Mouse (Mus musculus): Measurements from ENCODE around the gene Specc1. TPM values are rescaled to one million over a fixed set of nuclear protein-coding genes. Genes with fewer than 3 reads are reported as not detected.

Gene Specc1
- polyA plus RNA-seq, 1 experiment from 2014 or later: 15.0 TPM

DNA sequence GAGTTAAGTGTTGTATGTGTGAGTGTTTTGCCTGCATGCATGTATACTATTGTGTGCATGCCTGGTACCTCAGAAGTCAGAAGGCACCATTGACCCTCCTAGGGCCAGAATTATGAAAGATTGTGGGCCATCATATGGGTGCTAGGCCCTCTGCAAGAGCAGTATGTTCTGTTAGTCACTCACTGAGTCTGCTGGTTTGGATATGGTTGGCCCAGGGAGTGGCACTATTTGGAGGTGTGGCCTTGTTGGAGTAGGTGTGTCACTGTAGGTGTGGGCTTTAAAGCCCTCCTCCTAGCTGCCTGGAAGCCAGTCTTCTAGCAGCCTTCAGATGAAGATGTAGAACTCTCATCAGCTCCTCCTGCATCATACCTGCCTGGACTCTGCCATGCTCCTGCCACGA is 19.2 kb downstream of the Specc1 start:
- Histone ChIP-seq H3K4me1 (ENCODE audit: control insufficient read depth, insufficient read depth, low read length) (0 out of 2 replicates have a peak, but pooled peaks cover 3% of the 10 kb centered on the region), H3K9me3 (ENCODE audit: control insufficient read depth, low read length) (no peaks in the 10 kb centered on the region), H3K9ac (replicated peaks; ENCODE audit: low read depth, low read length) (no peak overlapping the region), H3K4me3 (ENCODE audit: low read depth, low read length) (no peak overlapping the region), H3K36me3 (ENCODE audit: control insufficient read depth, insufficient read depth, low read length) (no peaks in the 10 kb centered on the region), H3K27me3 (ENCODE audit: control insufficient read depth, insufficient read depth, low read length) (no peaks in the 10 kb centered on the region), H3K27ac (ENCODE audit: low read depth, low read length) (no peak overlapping the region), H3K4me2 (ENCODE audit: low read depth, low read length) (no peak overlapping the region)
- 76% methylated on average over 1 of the region's 1 CpGs for WGBS
- ATAC-seq (ENCODE audit: low read depth): no peak

DNA sequence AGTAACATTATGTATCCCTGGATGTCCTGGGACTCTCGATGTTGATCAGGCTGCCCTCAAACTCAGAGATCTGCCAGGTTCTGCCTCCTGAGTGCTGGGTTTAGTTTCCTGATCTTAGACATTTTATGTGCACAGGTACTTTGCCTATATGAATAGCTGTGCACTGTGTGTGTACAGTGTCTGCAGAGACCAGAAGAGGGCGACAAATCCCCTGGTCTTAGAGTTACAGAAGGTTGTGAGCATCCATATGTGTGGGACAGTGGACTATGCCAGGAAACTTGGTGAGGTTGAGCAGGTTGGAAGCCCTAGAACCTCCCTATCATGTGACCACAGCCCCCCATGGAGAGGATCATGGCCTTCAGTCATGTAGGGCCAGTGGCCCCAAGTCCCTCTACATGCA is 24.7 kb downstream of the Specc1 start:
- no peak overlapping the region for H3K27ac ChIP-seq (ENCODE audit: low read depth, low read length)
- no peak for ATAC-seq (ENCODE audit: low read depth)
- no peak overlapping the region for H3K4me2 ChIP-seq (ENCODE audit: low read depth, low read length)
- H3K27me3 ChIP-seq (ENCODE audit: control insufficient read depth, insufficient read depth, low read length): no peaks in the 10 kb centered on the region
- H3K9ac ChIP-seq (replicated peaks; ENCODE audit: low read depth, low read length): no peak overlapping the region
- 80% methylated on average over 2 of the region's 2 CpGs for WGBS
- no peak overlapping the region for H3K4me3 ChIP-seq (ENCODE audit: low read depth, low read length)
- H3K36me3 ChIP-seq (ENCODE audit: control insufficient read depth, insufficient read depth, low read length): no peaks in the 10 kb centered on the region
- 0 out of 2 replicates have a peak, but pooled peaks cover 3% of the 10 kb centered on the region for H3K4me1 ChIP-seq (ENCODE audit: control insufficient read depth, insufficient read depth, low read length)
- H3K9me3 ChIP-seq (ENCODE audit: control insufficient read depth, low read length): no peaks in the 10 kb centered on the region

DNA sequence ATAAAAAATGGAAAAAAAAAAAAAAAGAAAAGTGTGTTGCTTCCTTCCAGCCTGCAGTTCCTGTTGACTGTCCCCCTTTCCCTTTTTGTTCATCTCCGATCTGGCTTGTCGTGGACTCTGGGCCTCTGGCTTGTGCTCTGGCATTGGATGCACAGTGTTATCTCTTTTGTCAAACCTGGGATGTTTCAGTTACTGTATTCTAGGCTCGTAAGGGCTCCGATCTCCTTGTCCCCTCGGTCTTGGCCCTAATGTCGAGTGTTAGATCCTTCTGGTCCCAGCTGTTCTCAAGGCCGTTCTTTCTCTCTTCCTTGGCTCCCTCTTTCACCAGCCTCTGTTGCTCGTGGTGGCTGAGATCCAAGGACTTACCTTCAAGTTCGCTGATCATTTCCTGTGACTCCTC is 26.3 kb downstream of the Specc1 start:
- H3K27me3 ChIP-seq (ENCODE audit: control insufficient read depth, insufficient read depth, low read length): no peaks in the 10 kb centered on the region
- no peak overlapping the region for H3K27ac ChIP-seq (ENCODE audit: low read depth, low read length)
- WGBS: 88% methylated on average over 9 of the region's 9 CpGs
- no peaks in the 10 kb centered on the region for H3K4me1 ChIP-seq (ENCODE audit: control insufficient read depth, insufficient read depth, low read length)
- H3K9me3 ChIP-seq (ENCODE audit: control insufficient read depth, low read length): no peaks in the 10 kb centered on the region
- no peak overlapping the region for H3K9ac ChIP-seq (replicated peaks; ENCODE audit: low read depth, low read length)
- no peaks in the 10 kb centered on the region for H3K36me3 ChIP-seq (ENCODE audit: control insufficient read depth, insufficient read depth, low read length)
- no peak for ATAC-seq (ENCODE audit: low read depth)
- no peak overlapping the region for H3K4me3 ChIP-seq (ENCODE audit: low read depth, low read length)
- H3K4me2 ChIP-seq (ENCODE audit: low read depth, low read length): no peak overlapping the region

DNA sequence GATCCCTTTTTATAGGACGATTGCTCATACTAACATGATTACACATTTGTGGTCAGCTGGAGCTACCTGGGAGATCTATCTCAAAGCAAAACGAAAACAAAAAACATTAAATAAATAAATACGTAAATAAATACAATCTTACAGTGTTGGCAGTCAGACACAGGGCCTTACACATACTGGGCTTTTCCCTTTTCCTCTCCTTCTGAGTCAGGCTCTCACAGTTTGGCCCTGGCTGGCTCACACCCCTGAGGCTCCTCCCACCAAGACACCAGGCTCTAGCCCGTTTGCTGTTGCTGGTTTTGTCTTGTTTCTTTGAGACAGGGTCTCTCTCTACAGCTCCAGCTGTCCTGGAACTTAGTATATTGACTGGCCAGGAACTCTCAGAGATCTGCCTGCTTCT is 30.4 kb downstream of the Specc1 start:
- H3K27ac ChIP-seq (ENCODE audit: low read depth, low read length): no peak overlapping the region
- H3K4me1 ChIP-seq (ENCODE audit: control insufficient read depth, insufficient read depth, low read length): no peaks in the 10 kb centered on the region
- no peak for ATAC-seq (ENCODE audit: low read depth)
- no peak overlapping the region for H3K4me3 ChIP-seq (ENCODE audit: low read depth, low read length)
- H3K36me3 ChIP-seq (ENCODE audit: control insufficient read depth, insufficient read depth, low read length): no peaks in the 10 kb centered on the region
- H3K9ac ChIP-seq (replicated peaks; ENCODE audit: low read depth, low read length): no peak overlapping the region
- H3K4me2 ChIP-seq (ENCODE audit: low read depth, low read length): no peak overlapping the region
- H3K9me3 ChIP-seq (ENCODE audit: control insufficient read depth, low read length): no peaks in the 10 kb centered on the region
- 82% methylated on average over 4 of the region's 4 CpGs for WGBS
- no peaks in the 10 kb centered on the region for H3K27me3 ChIP-seq (ENCODE audit: control insufficient read depth, insufficient read depth, low read length)

DNA sequence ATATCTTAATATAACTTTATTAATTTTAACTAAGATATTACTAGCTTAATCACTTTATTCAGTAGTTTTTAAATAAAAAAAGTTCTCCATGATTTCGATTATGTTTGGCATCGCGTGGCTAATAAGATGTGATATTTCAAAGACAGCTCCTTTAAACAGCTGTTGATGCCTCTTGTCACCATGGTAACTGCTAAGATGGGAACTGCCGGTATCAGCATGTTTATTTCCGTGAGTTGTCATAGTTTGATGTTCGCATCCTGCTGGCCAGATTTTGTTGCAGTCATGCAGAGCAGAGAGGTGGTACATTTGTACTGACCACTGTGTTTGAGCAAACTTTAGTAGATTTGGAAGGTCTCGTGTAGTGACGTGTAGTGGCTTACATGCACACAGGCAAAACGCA is 33.1 kb downstream of the Specc1 start:
- H3K4me2 ChIP-seq (ENCODE audit: low read depth, low read length): no peak overlapping the region
- no peak overlapping the region for H3K4me3 ChIP-seq (ENCODE audit: low read depth, low read length)
- H3K27me3 ChIP-seq (ENCODE audit: control insufficient read depth, insufficient read depth, low read length): no peaks in the 10 kb centered on the region
- ATAC-seq (ENCODE audit: low read depth): no peak
- no peaks in the 10 kb centered on the region for H3K36me3 ChIP-seq (ENCODE audit: control insufficient read depth, insufficient read depth, low read length)
- no peak overlapping the region for H3K9ac ChIP-seq (replicated peaks; ENCODE audit: low read depth, low read length)
- no peaks in the 10 kb centered on the region for H3K4me1 ChIP-seq (ENCODE audit: control insufficient read depth, insufficient read depth, low read length)
- WGBS: 73% methylated on average over 9 of the region's 9 CpGs
- H3K27ac ChIP-seq (ENCODE audit: low read depth, low read length): no peak overlapping the region
- H3K9me3 ChIP-seq (ENCODE audit: control insufficient read depth, low read length): no peaks in the 10 kb centered on the region

DNA sequence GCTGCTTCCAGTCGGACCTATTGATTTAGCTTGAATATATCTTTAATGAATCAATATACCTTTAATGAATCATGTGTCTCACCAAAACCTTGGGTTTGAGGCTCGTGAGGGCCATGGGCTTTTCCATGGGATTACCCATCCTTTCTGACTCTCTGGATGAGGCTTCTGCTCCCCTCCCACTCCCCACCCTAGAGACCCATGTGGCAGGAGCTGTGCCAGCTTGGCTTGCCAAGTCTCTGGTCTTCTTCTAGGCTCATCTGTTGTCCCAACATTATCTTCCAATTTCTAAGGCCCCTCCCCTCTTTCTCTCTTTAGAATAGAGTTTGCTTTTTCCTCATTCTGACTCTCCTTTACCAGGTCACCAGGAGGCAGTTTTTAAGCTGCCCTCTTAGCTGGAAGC is 35.0 kb downstream of the Specc1 start:
- H3K9ac ChIP-seq (replicated peaks; ENCODE audit: low read depth, low read length): no peak overlapping the region
- H3K4me3 ChIP-seq (ENCODE audit: low read depth, low read length): no peak overlapping the region
- H3K4me1 ChIP-seq (ENCODE audit: control insufficient read depth, insufficient read depth, low read length): no peaks in the 10 kb centered on the region
- no peaks in the 10 kb centered on the region for H3K9me3 ChIP-seq (ENCODE audit: control insufficient read depth, low read length)
- no peaks in the 10 kb centered on the region for H3K27me3 ChIP-seq (ENCODE audit: control insufficient read depth, insufficient read depth, low read length)
- H3K27ac ChIP-seq (ENCODE audit: low read depth, low read length): no peak overlapping the region
- no peaks in the 10 kb centered on the region for H3K36me3 ChIP-seq (ENCODE audit: control insufficient read depth, insufficient read depth, low read length)
- H3K4me2 ChIP-seq (ENCODE audit: low read depth, low read length): no peak overlapping the region
- ATAC-seq (ENCODE audit: low read depth): no peak
- 82% methylated on average over 2 of the region's 2 CpGs for WGBS

DNA sequence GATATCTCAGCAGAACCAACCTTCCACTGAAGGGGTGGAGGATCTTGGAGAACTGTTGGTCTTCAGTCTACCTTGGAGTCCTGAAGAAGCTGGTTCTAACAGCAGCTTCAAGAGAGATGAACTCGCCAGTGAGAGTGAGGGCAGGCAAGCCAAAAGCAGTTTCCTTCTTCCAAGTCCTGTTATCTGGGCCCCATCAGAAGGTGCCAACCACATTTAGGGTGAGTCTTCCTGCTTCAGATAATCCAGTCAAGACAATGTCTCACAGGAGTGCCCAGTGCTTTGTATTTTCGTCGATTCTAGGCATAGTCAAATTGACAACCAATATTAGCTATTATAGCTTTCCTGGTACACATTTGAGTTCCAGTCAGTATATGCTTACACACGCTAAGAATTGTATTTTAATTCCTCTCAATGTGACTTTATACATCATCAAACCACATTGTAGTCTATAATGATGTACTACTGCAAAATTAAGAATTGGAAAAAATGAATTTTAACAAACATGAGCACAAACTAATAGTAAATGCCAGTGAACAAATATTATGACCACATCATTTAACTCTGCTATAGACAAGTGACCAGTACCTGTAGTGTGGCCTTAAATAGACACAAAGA is 36.2 kb downstream of the Specc1 start:
- Histone ChIP-seq H3K9me3 (ENCODE audit: control insufficient read depth, low read length) (no peaks in the 10 kb centered on the region), H3K4me1 (ENCODE audit: control insufficient read depth, insufficient read depth, low read length) (no peaks in the 10 kb centered on the region), H3K4me3 (ENCODE audit: low read depth, low read length) (no peak overlapping the region), H3K4me2 (ENCODE audit: low read depth, low read length) (no peak overlapping the region), H3K27ac (ENCODE audit: low read depth, low read length) (no peak overlapping the region), H3K9ac (replicated peaks; ENCODE audit: low read depth, low read length) (no peak overlapping the region), H3K27me3 (ENCODE audit: control insufficient read depth, insufficient read depth, low read length) (no peaks in the 10 kb centered on the region), H3K36me3 (ENCODE audit: control insufficient read depth, insufficient read depth, low read length) (no peaks in the 10 kb centered on the region)
- ATAC-seq (ENCODE audit: low read depth): no peak
- 95% methylated on average over 4 of the region's 4 CpGs for WGBS

DNA sequence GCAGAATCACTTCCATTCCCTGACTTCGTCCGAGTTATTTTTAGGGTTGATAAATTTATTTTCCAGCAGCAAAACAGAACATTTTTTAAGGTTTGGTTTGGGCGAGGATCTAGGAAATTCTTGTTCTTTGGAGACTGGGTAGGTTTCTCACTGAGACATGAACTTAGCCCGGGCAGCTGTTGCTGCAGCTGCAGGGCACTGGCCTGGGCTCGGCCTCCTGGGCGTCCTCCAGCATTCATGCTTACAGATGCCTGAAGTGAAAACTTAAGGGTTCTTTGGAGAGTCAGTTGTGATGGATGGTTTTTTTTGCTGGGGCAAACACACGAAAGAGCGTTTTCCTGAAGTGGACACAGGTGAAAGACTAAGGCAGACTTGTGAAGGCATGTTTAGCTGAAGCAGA is 42.9 kb downstream of the Specc1 start:
- Histone ChIP-seq H3K27ac (ENCODE audit: low read depth, low read length) (no peak overlapping the region), H3K36me3 (ENCODE audit: control insufficient read depth, insufficient read depth, low read length) (no peaks in the 10 kb centered on the region), H3K4me1 (ENCODE audit: control insufficient read depth, insufficient read depth, low read length) (0 out of 2 replicates have a peak, but pooled peaks cover 3% of the 10 kb centered on the region), H3K9ac (replicated peaks; ENCODE audit: low read depth, low read length) (no peak overlapping the region), H3K9me3 (ENCODE audit: control insufficient read depth, low read length) (no peaks in the 10 kb centered on the region), H3K4me2 (ENCODE audit: low read depth, low read length) (no peak overlapping the region), H3K4me3 (ENCODE audit: low read depth, low read length) (no peak overlapping the region), H3K27me3 (ENCODE audit: control insufficient read depth, insufficient read depth, low read length) (no peaks in the 10 kb centered on the region)
- ATAC-seq (ENCODE audit: low read depth): no peak
- WGBS: 83% methylated on average over 8 of the region's 8 CpGs

DNA sequence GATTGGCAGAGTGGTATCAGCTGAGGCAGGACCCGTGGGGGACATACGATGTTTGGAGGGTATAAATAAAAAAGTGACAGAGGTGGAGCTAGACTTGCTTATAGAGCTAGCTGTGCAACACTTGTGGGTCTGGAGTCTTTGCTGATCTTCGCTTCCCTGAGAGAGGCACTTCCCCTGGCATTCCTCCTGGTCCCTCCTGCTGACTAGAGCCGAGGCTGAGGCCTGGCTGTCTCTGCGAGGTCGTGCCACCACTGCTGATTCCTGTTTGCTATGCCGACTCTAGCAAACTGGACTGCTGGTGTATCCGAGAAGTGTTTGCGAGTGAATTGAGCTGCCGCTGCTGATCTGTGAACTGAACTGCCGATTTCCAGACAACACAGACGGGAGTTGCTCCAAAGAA is 43.5 kb downstream of the Specc1 start:
- ATAC-seq (ENCODE audit: low read depth): no peak
- WGBS: 85% methylated on average over 12 of the region's 12 CpGs

More for the DNA sequence above, 43.5 kb downstream of the Specc1 start:
- 0 out of 2 replicates have a peak, but pooled peaks cover 3% of the 10 kb centered on the region for H3K4me1 ChIP-seq (ENCODE audit: control insufficient read depth, insufficient read depth, low read length)
- H3K27me3 ChIP-seq (ENCODE audit: control insufficient read depth, insufficient read depth, low read length): no peaks in the 10 kb centered on the region
- H3K27ac ChIP-seq (ENCODE audit: low read depth, low read length): no peak overlapping the region
- no peak overlapping the region for H3K4me3 ChIP-seq (ENCODE audit: low read depth, low read length)
- no peak overlapping the region for H3K4me2 ChIP-seq (ENCODE audit: low read depth, low read length)
- no peaks in the 10 kb centered on the region for H3K36me3 ChIP-seq (ENCODE audit: control insufficient read depth, insufficient read depth, low read length)
- H3K9ac ChIP-seq (replicated peaks; ENCODE audit: low read depth, low read length): no peak overlapping the region
- H3K9me3 ChIP-seq (ENCODE audit: control insufficient read depth, low read length): no peaks in the 10 kb centered on the region

Measured in neural tube, embryonic 14.5 days (tissue).